Mouse (Mus musculus) lung, adult 2 months (tissue): ENCODE results near the gene Nupl2. TPM values are rescaled to one million over a fixed set of nuclear protein-coding genes. Genes with fewer than 3 reads are reported as not detected.

ENCODE experiments used
- DNase-seq: peaks from one replicate; pipeline ENCODE4 v3.0.0; 2022
- H3K4me1 ChIP-seq: fragments of 200-500 bp; 2 replicates; pipeline ENCODE4 v1.6.1; 2011; ENCODE audit warnings: low read length; ENCODE audit not compliant: control insufficient read depth, insufficient read depth
- H3K4me3 ChIP-seq: fragments of 200-500 bp; replicated peaks from 2 replicates; pipeline ENCODE3; 2011; ENCODE audit warnings: low read depth, mild to moderate bottlenecking, control low read depth, low read length; ENCODE audit errors: extremely low read depth
- CTCF ChIP-seq: fragments of 200-500 bp; IDR thresholded peaks from 2 replicates; pipeline ENCODE4 v1.5.1; 2011; ENCODE audit warnings: mild to moderate bottlenecking, low read length, control low read depth; ENCODE audit not compliant: insufficient read depth
- POLR2A ChIP-seq: fragments of 200-500 bp; IDR thresholded peaks from 2 replicates; pipeline ENCODE4 v1.6.1; 2011; ENCODE audit warnings: low read depth, mild to moderate bottlenecking, control low read depth, low read length, borderline replicate concordance; ENCODE audit errors: extremely low read depth
- WGBS: fragments of 180-500 bp; shearing (Covaris S2); methylation state at CpG from one replicate; pipeline ENCODE4 v1.1.7; 2018; 5-methylcytosine and 5-hydroxymethylcytosine counted together
- polyA plus RNA-seq: library from polyadenylated mRNA; depleted of rRNA; stranded (reverse); fragments of >200 nt; gene quantifications from 2 replicates; pipeline ENCODE4 v1.2.3, GENCODE M21; 2012; rRNA removed

Nupl2 gene
- polyA plus RNA-seq, 1 experiment: 5.0 TPM

- no peak overlapping the region for H3K4me3 ChIP-seq
- no peak for DNase-seq
- WGBS: 84% methylated on average over 5 of the region's 5 CpGs
- no peaks in the 10 kb centered on the region for H3K4me1 ChIP-seq
- TF ChIP-seq CTCF (no peak), POLR2A (no peak)
These were observed 38.5 kb downstream of the Nupl2 start for GRCm38 (mm10) chr5:24203266-24203665.

GRCm38 (mm10) chr5:24207965-24208364, 43.2 kb downstream of the Nupl2 start:
- Histone ChIP-seq H3K4me1 (no peaks in the 10 kb centered on the region), H3K4me3 (no peak overlapping the region)
- 64% methylated on average over 10 of the region's 10 CpGs for WGBS
- DNase-seq: no peak
- TF ChIP-seq CTCF: no peak
- TF ChIP-seq POLR2A: no peak

- Histone ChIP-seq H3K4me1 (no peaks in the 10 kb centered on the region), H3K4me3 (no peak overlapping the region)
- TF ChIP-seq POLR2A (no peak), CTCF (no peak)
- WGBS: 72% methylated on average over 5 of the region's 5 CpGs
- no peak for DNase-seq
These were observed 43.7 kb downstream of the Nupl2 start for GRCm38 (mm10) chr5:24208505-24208904.

GRCm38 (mm10) chr5:24213861-24214546, 49.2 kb downstream of the Nupl2 start:
- DNase-seq: no peak
- 52% methylated on average over 3 of the region's 3 CpGs for WGBS
- no peaks in the 10 kb centered on the region for H3K4me1 ChIP-seq
- TF ChIP-seq CTCF (no peak), POLR2A (no peak)
- H3K4me3 ChIP-seq: no peak overlapping the region

GRCm38 (mm10) chr5:24214547-24214878, 49.8 kb downstream of the Nupl2 start:
- TF ChIP-seq POLR2A (no peak), CTCF (no peak)
- Histone ChIP-seq H3K4me1 (no peaks in the 10 kb centered on the region), H3K4me3 (no peak overlapping the region)
- WGBS: 67% methylated on average over 1 of the region's 1 CpGs
- DNase-seq: no peak

GRCm38 (mm10) chr5:24214900-24215299, 50.1 kb downstream of the Nupl2 start:
- TF ChIP-seq CTCF (no peak), POLR2A (no peak)
- Histone ChIP-seq H3K4me1 (no peaks in the 10 kb centered on the region), H3K4me3 (no peak overlapping the region)
- DNase-seq: no peak
- 75% methylated on average over 1 of the region's 1 CpGs for WGBS

Other genes with a start within 250 kb of the Nupl2 start
- 4.8 and 7.8 TPM in 2 replicates for gene Fam126a, start 134.3 kb upstream of the Nupl2 start, polyA plus RNA-seq
- 3.0 and 5.9 TPM in 2 replicates for gene Klhl7, start 64.4 kb upstream of the Nupl2 start, polyA plus RNA-seq
- 29.5 and 37.1 TPM in 2 replicates for gene Kcnh2, start 186.6 kb downstream of the Nupl2 start, polyA plus RNA-seq
- 21.0 and 28.2 TPM in 2 replicates for gene Nos3, start 199.8 kb downstream of the Nupl2 start, polyA plus RNA-seq
- 2.0 and 9.7 TPM in 2 replicates for gene Atg9b, start 227.2 kb downstream of the Nupl2 start, polyA plus RNA-seq
- 36.0 and 38.5 TPM in 2 replicates for gene Abcb8, start 228.7 kb downstream of the Nupl2 start, polyA plus RNA-seq
- gene Asic3, start 248.4 kb downstream of the Nupl2 start, polyA plus RNA-seq: 0.15 and 0.50 TPM in 2 replicates